Mouse (Mus musculus) G1E-ER4 (cell line): ENCODE results near the gene Hrc. TPM values are rescaled to one million over a fixed set of nuclear protein-coding genes. Genes with fewer than 3 reads are reported as not detected.

Experiments used
- GATA1 ChIP-seq: IDR thresholded peaks from one replicate; pipeline ENCODE4 v1.8.0; 2012; ENCODE audit warnings: low read length, inconsistent platforms
- polyA plus RNA-seq: library from polyadenylated mRNA; stranded (reverse); fragments of >175 nt; gene quantifications from 2 replicates; pipeline ENCODE4 v1.2.3, GENCODE M21; 2012

Gene Hrc
- polyA plus RNA-seq, 1 experiment: not detected

DNA sequence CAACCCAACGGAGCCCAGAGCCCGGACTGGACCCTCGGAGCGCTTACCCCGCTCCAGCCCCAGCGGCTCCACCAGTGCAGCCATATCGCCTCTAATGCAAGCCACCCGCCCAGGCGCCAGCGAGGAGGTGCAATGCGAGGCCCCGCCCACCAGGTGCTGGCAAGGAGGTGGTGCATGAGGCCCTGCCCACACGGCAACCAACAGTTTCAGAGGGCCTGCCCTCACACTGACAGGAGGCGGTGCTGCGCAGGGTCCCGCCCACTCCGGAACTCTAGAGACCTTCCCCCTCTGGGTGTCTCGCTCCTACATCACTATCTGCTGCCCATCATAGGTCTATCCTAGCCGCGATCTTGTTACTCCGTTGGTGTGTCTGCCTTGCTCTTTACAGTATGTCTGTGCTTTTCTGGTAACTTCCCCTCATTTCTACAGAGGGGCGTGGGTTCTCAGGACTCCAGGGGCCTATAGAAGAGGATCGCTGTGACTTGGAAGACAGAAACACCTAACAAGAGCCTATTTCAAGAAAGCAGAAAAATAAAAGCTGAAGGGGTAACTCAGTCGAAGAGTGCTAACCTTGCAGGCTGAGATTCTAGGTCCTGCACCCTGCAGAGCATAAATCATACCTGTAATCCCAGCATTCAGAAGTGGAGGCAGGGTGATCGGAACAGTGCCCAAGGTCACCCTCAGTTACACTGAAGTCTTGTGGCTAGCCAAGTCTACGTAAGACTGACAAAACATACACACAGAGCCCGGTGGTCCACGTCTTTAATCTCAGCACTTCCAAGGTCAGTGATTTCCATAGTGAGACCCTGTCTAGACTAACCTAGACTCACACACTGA, 35.6 kb downstream of the Hrc start, which contains the start of gene Lin7b:
Gene Lin7b, minus strand, starts transcription at position 109 of the 837 bp plus-strand sequence.
- peak; percentile 19 for TF ChIP-seq GATA1

DNA sequence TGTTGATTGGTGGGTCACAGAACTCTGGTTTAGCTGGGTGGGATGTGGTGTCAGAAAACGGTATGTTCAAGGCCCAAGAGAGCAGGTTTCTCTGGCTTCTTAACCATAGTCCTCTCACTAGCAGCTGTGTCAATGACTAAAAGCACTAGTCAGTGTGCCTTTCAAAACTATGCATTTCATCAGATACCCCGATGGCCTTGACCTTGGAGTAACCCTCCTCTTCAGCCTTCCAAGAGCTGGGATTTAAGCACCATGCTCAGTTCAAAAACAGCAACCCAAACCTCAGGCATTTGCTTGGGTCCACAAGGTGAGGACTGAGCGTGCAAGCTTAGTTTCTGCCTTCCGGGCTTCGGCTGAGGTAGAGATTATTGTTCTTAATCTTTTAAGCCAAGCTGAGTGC, 37.3 kb downstream of the Hrc start:
- no peak for TF ChIP-seq GATA1

- TF ChIP-seq GATA1: peak; percentile 82
Observed at GRCm38 (mm10) chr7:45374620-45375019, 39.5 kb downstream of the Hrc start.

GRCm38 (mm10) chr7:45376057-45376456, 41.0 kb downstream of the Hrc start:
- TF ChIP-seq GATA1: no peak

- no peak for TF ChIP-seq GATA1
Observed at GRCm38 (mm10) chr7:45386077-45386476, 51.0 kb downstream of the Hrc start.

Other genes with a start within 250 kb of the Hrc start
- 1.2 and 1.8 TPM in 2 replicates for gene Rcn3, start 243.1 kb upstream of the Hrc start, polyA plus RNA-seq
- gene Fcgrt, start 231.4 kb upstream of the Hrc start, polyA plus RNA-seq: 0.04 TPM in 1 of 2 replicates, not detected in the other
- gene Rps11, start 210.9 kb upstream of the Hrc start, polyA plus RNA-seq: 236 and 428 TPM in 2 replicates
- 9,046 and 9,149 TPM in 2 replicates for gene Rpl13a, start 206.5 kb upstream of the Hrc start, polyA plus RNA-seq
- gene Gm45713, start 199.1 kb upstream of the Hrc start, polyA plus RNA-seq: 1.5 and 3.9 TPM in 2 replicates
- 47.6 and 56.0 TPM in 2 replicates for gene Flt3l, start 198.9 kb upstream of the Hrc start, polyA plus RNA-seq
- 93.6 and 96.2 TPM in 2 replicates for gene Pih1d1, start 181.0 kb upstream of the Hrc start, polyA plus RNA-seq
- gene Aldh16a1, start 180.7 kb upstream of the Hrc start, polyA plus RNA-seq: 150 and 154 TPM in 2 replicates
- 0.06 and 0.09 TPM in 2 replicates for gene Slc17a7, start 171.3 kb upstream of the Hrc start, polyA plus RNA-seq
- not detected in 2 replicates for gene Gfy, start 155.7 kb upstream of the Hrc start, polyA plus RNA-seq
- not detected in 2 replicates for gene Pth2, start 154.3 kb upstream of the Hrc start, polyA plus RNA-seq
- gene Ccdc155, start 130.4 kb upstream of the Hrc start, polyA plus RNA-seq: not detected in 2 replicates
- 0.13 TPM in 1 of 2 replicates, not detected in the other for gene Dkkl1, start 123.1 kb upstream of the Hrc start, polyA plus RNA-seq
- gene Tead2, start 119.5 kb upstream of the Hrc start, polyA plus RNA-seq: not detected in 2 replicates
- gene Cd37, start 96.2 kb upstream of the Hrc start, polyA plus RNA-seq: 96.2 and 133 TPM in 2 replicates
- gene Slc6a16, start 94.2 kb upstream of the Hrc start, polyA plus RNA-seq: not detected in 2 replicates
- gene Slc6a21, start 57.8 kb upstream of the Hrc start, polyA plus RNA-seq: not detected in 2 replicates
- gene Trpm4, start 1.5 kb upstream of the Hrc start, polyA plus RNA-seq: 0.13 and 0.19 TPM in 2 replicates
- gene Ppfia3, start 31.7 kb downstream of the Hrc start, polyA plus RNA-seq: 5.9 and 6.4 TPM in 2 replicates
- 3.0 and 3.6 TPM in 2 replicates for gene Lin7b, start 35.3 kb downstream of the Hrc start, polyA plus RNA-seq
- gene Snrnp70, start 60.5 kb downstream of the Hrc start, polyA plus RNA-seq: 1,207 and 1,386 TPM in 2 replicates
- not detected in 2 replicates for gene Kcna7, start 70.4 kb downstream of the Hrc start, polyA plus RNA-seq
- gene Ntf5, start 78.4 kb downstream of the Hrc start, polyA plus RNA-seq: 0.03 and 0.04 TPM in 2 replicates
- not detected in 2 replicates for gene Lhb, start 85.5 kb downstream of the Hrc start, polyA plus RNA-seq
- 28.8 TPM in 2 replicates for gene Gys1, start 99.6 kb downstream of the Hrc start, polyA plus RNA-seq
- 887 and 1,231 TPM in 2 replicates for gene Ruvbl2, start 102.8 kb downstream of the Hrc start, polyA plus RNA-seq
- 11,844 and 12,759 TPM in 2 replicates for gene Ftl1, start 124.6 kb downstream of the Hrc start, polyA plus RNA-seq
- 407 and 498 TPM in 2 replicates for gene Bax, start 131.6 kb downstream of the Hrc start, polyA plus RNA-seq
- gene Tulp2, start 146.6 kb downstream of the Hrc start, polyA plus RNA-seq: 1.7 and 2.0 TPM in 2 replicates
- gene Gm45808, start 151.5 kb downstream of the Hrc start, polyA plus RNA-seq: not detected in 2 replicates
- 0.29 and 0.49 TPM in 2 replicates for gene Dhdh, start 153.5 kb downstream of the Hrc start, polyA plus RNA-seq
- 1,038 and 1,233 TPM in 2 replicates for gene Nucb1, start 175.1 kb downstream of the Hrc start, polyA plus RNA-seq
- 87.1 and 135 TPM in 2 replicates for gene Ppp1r15a, start 191.0 kb downstream of the Hrc start, polyA plus RNA-seq
- 1.2 and 1.8 TPM in 2 replicates for gene Plekha4, start 191.0 kb downstream of the Hrc start, polyA plus RNA-seq
- gene Hsd17b14, start 219.6 kb downstream of the Hrc start, polyA plus RNA-seq: 10.6 and 11.5 TPM in 2 replicates
- 83.5 and 192 TPM in 2 replicates for gene Bcat2, start 234.9 kb downstream of the Hrc start, polyA plus RNA-seq